Mouse (Mus musculus): ENCODE data around the gene Myl6.
A peak's percentile ranks its signal among the peaks of the same experiment; 100 is the strongest.

DNA sequence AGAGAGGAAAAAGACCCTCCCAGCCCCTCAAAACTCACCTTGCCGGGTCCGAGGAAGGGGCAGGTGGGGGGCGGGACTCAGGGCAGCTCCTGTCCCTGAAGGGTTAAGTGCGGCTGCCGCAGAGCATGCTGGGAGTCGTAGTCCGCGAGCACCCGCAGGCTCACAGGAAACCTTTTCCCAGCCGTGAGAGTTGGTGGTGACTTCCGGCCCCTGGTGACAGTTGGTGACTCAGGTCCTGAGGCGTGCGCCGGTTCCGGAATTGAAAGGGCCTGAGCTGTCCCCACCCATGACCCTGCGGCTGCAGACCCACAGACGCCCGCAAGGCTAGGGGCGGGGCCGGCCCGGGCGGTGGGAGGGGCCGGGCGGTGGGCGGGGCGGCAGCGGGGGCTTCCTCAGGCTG, 4.6 kb upstream of the Myl6 start, which contains the start of gene Myl6b:
- TF ChIP-seq CTCF (IDR thresholded peaks at IDR 0.05; ENCODE audit: low read depth), result no peak
- TF ChIP-seq EP300 (IDR thresholded peaks at IDR 0.05; ENCODE audit: low read depth), result peak; percentile 70; the same call in 1 of the 2 replicates

Data from liver, postnatal 0 days (tissue).